ENCODE assay signal across 8 mouse cellular contexts in genomic region chr5:149678990-149679348, GRCm38 (mm10). TPM values are rescaled to one million over a fixed set of nuclear protein-coding genes. Genes with fewer than 3 reads are reported as not detected.
A peak's percentile ranks its signal among the peaks of the same experiment; 100 is the strongest.
DNase-seq lines count a peak whose midpoint lies in the region; ATAC-seq and TF ChIP-seq lines count a peak whose summit lies in the region.

No protein-coding gene starts in this region.

- no peak for TF ChIP-seq CTCF in lung, adult 2 months (IDR thresholded peaks at IDR 0.05; ENCODE audit: insufficient read depth, low read length)

- no peak; the same call in 1 of the 2 replicates for ATAC-seq in hindbrain, embryonic 15.5 days (ENCODE audit: low FRiP score, low read depth)
- ATAC-seq in midbrain, embryonic 13.5 days, result no peak; the same call in 1 of the 2 replicates

- no peak for TF ChIP-seq POLR2A in lung, adult 2 months (IDR thresholded peaks at IDR 0.05; ENCODE audit: borderline replicate concordance, extremely low read depth, low read depth, low read length)

- peak overlapping the region; percentile 98 for H3K4me2 ChIP-seq in hindbrain, embryonic 15.5 days
- H3K4me2 ChIP-seq in midbrain, embryonic 13.5 days (replicated peaks), result peak overlapping the region; percentile 92

- peak overlapping the region; percentile 89 for H3K4me3 ChIP-seq in lung, adult 2 months (replicated peaks; ENCODE audit: extremely low read depth, low read depth, low read length)
- H3K4me3 ChIP-seq in embryonic facial prominence, embryonic 10.5 days, result peak overlapping the region; percentile 86
- peak overlapping the region; percentile 77 for H3K4me3 ChIP-seq in hindbrain, embryonic 15.5 days
- H3K4me3 ChIP-seq in midbrain, embryonic 13.5 days (replicated peaks), result peak overlapping the region; percentile 73

- no peak for DNase-seq in lung, adult 2 months
- no peak for DNase-seq in lung, postnatal 4 days
- DNase-seq in embryonic facial prominence, embryonic 10.5 days (ENCODE audit: low spot score), result no peak
- DNase-seq in left cerebral cortex, postnatal 10 days (ENCODE audit: extremely low spot score in 1 of 2, low spot score in 2 of 2), result no peak
- DNase-seq in urinary bladder, postnatal 14 days (ENCODE audit: low spot score), result no peak
- no peak for DNase-seq in kidney, adult 9 months

- peak overlapping the region; percentile 67 for H3K9ac ChIP-seq in hindbrain, embryonic 15.5 days
- H3K9ac ChIP-seq in midbrain, embryonic 13.5 days (replicated peaks), result peak overlapping the region; percentile 82

- H3K27me3 ChIP-seq in embryonic facial prominence, embryonic 10.5 days (replicated peaks; ENCODE audit: low read depth, poor library complexity, severe bottlenecking), result no peaks in the 10 kb centered on the region
- no peaks in the 10 kb centered on the region for H3K27me3 ChIP-seq in hindbrain, embryonic 15.5 days
- H3K27me3 ChIP-seq in midbrain, embryonic 13.5 days, result no peaks in the 10 kb centered on the region

- H3K4me1 ChIP-seq in lung, adult 2 months (ENCODE audit: control insufficient read depth, insufficient read depth, low read length), result peaks cover 8% of the 10 kb centered on the region
- H3K4me1 ChIP-seq in embryonic facial prominence, embryonic 10.5 days, result peaks cover 15% of the 10 kb centered on the region
- H3K4me1 ChIP-seq in hindbrain, embryonic 15.5 days (replicated peaks), result peaks cover 15% of the 10 kb centered on the region
- H3K4me1 ChIP-seq in midbrain, embryonic 13.5 days (replicated peaks), result peaks cover 10% of the 10 kb centered on the region; the same call in 1 of the 2 replicates

- 3% methylated on average over 15 of the region's 15 CpGs for WGBS in lung, adult 2 months
- 2% methylated on average over 15 of the region's 15 CpGs for WGBS in embryonic facial prominence, embryonic 10.5 days
- under 1% methylated on average over 15 of the region's 15 CpGs for WGBS in hindbrain, embryonic 15.5 days
- under 1% methylated on average over 15 of the region's 15 CpGs for WGBS in midbrain, embryonic 13.5 days

- peak overlapping the region; percentile 99 for H3K27ac ChIP-seq in embryonic facial prominence, embryonic 10.5 days (replicated peaks)
- H3K27ac ChIP-seq in hindbrain, embryonic 15.5 days (replicated peaks), result no peak overlapping the region
- H3K27ac ChIP-seq in midbrain, embryonic 13.5 days, result no peak overlapping the region

- H3K9me3 ChIP-seq in embryonic facial prominence, embryonic 10.5 days, result no peaks in the 10 kb centered on the region
- no peaks in the 10 kb centered on the region for H3K9me3 ChIP-seq in hindbrain, embryonic 15.5 days
- H3K9me3 ChIP-seq in midbrain, embryonic 13.5 days, result no peaks in the 10 kb centered on the region

- H3K36me3 ChIP-seq in embryonic facial prominence, embryonic 10.5 days (replicated peaks), result no peaks in the 10 kb centered on the region
- H3K36me3 ChIP-seq in hindbrain, embryonic 15.5 days, result no peaks in the 10 kb centered on the region
- no peaks in the 10 kb centered on the region for H3K36me3 ChIP-seq in midbrain, embryonic 13.5 days

- intact Hi-C loops in left cerebral cortex, postnatal 10 days (cut with DNase I), result loop anchor here (10.0 kb wide), 1 partner anchor 336 kb away; the partner anchor contains the start of gene Rxfp2

RNA-seq across cellular contexts. Expression of gene B3glct, which starts 0.9 kb away (rescaled TPM):
- polyA plus RNA-seq in lung, adult 2 months (2012; rRNA removed), result 3.9 and 5.1 TPM in 2 replicates
- polyA plus RNA-seq in embryonic facial prominence, embryonic 10.5 days (2016; fragmentation: Nextera tagmentation; extraction: Ambion mirVana), result 14.4 and 15.1 TPM in 2 replicates
- polyA plus RNA-seq in hindbrain, embryonic 15.5 days (2015; fragmentation: Nextera tagmentation; extraction: Ambion mirVana), result 14.8 TPM in 2 replicates
- 13.6 and 13.9 TPM in 2 replicates for polyA plus RNA-seq in midbrain, embryonic 13.5 days (2015; fragmentation: Nextera tagmentation; extraction: Ambion mirVana)
- total RNA-seq in left cerebral cortex, postnatal 10 days (2021), result 10 to 100 TPM; 25.2 to 28.1 TPM

RNA-seq across cellular contexts. Expression of gene Hsph1, which starts 42.8 kb away (rescaled TPM):
- 7.3 and 7.7 TPM in 2 replicates for polyA plus RNA-seq in lung, adult 2 months (2012; rRNA removed)
- 125 and 140 TPM in 2 replicates for polyA plus RNA-seq in embryonic facial prominence, embryonic 10.5 days (2016; fragmentation: Nextera tagmentation; extraction: Ambion mirVana)
- polyA plus RNA-seq in hindbrain, embryonic 15.5 days (2015; fragmentation: Nextera tagmentation; extraction: Ambion mirVana), result 97.4 and 97.6 TPM in 2 replicates
- polyA plus RNA-seq in midbrain, embryonic 13.5 days (2015; fragmentation: Nextera tagmentation; extraction: Ambion mirVana), result 90.5 and 101 TPM in 2 replicates
- total RNA-seq in left cerebral cortex, postnatal 10 days (2021), result 100 to 1,000 TPM; 220 to 249 TPM

Comparison
In these comparisons a context has a peak if more than half of its experiments do, and no peak if none do; other contexts are left out.
1. RNA of gene Hsph1, which starts 42.8 kb away (polyA plus RNA-seq): 125 to 140 TPM in embryonic facial prominence, embryonic 10.5 days, 90.5 to 101 TPM in midbrain, embryonic 13.5 days and 97.4 to 97.6 TPM in hindbrain, embryonic 15.5 days; 7.3 to 7.7 TPM in lung, adult 2 months; every median in the first group is over 10 times any median in the second.
2. Peak in every context shown above with its lines, with median percentiles within 50 percentile points of each other: H3K4me3 ChIP-seq.